ENCODE assay signal across 10 mouse cellular contexts in genomic region chr9:106308983-106309382, GRCm38 (mm10). TPM values are rescaled to one million over a fixed set of nuclear protein-coding genes. Genes with fewer than 3 reads are reported as not detected.
DNase-seq lines count a peak whose midpoint lies in the region; ATAC-seq and TF ChIP-seq lines count a peak whose summit lies in the region.
"Had no signal": no experiment of that assay in that cellular context is flagged by ENCODE, and none has a peak within 500 bp of the region (broad histone marks: within the 10 kb centered on the region; RNA-seq: fewer than 3 reads in every experiment).

No protein-coding gene starts in this region.

- peak overlapping the region; percentile 47; the same call in 1 of the 2 replicates for H3K9ac ChIP-seq in heart, embryonic 13.5 days
- H3K9ac ChIP-seq in lung, embryonic 16.5 days (ENCODE audit: low read length): peak overlapping the region; percentile 47
- no peak overlapping the region for H3K9ac ChIP-seq in intestine, embryonic 15.5 days

- DNase-seq in heart, postnatal 10 days: no peak
- no peak for DNase-seq in lung, adult 18-20 months
- DNase-seq in ovary, postnatal 14 days (ENCODE audit: low spot score): no peak
- no peak for DNase-seq in left cerebral cortex, adult 18-20 months (ENCODE audit: low spot score in 2 of 2)
- DNase-seq: adrenal gland, postnatal 10 days; cerebellum, adult 8-10 months had no signal

- H3K4me3 ChIP-seq in heart, embryonic 13.5 days: no peak overlapping the region
- H3K4me3 ChIP-seq in lung, embryonic 16.5 days (ENCODE audit: low read length): no peak overlapping the region
- no peak overlapping the region for H3K4me3 ChIP-seq in intestine, embryonic 15.5 days (replicated peaks)
- H3K4me3 ChIP-seq in small intestine, adult 2 months (ENCODE audit: low read depth, low read length): no peak overlapping the region

- no peak for ATAC-seq in heart, embryonic 13.5 days (ENCODE audit: extremely low read depth, insufficient number of reproducible peaks, low FRiP score, low TSS enrichment)
- no peak for ATAC-seq in lung, embryonic 16.5 days (ENCODE audit: low read depth)
- ATAC-seq in intestine, embryonic 15.5 days: no peak

- peaks cover 36% of the 10 kb centered on the region for H3K4me1 ChIP-seq in heart, embryonic 13.5 days
- H3K4me1 ChIP-seq in lung, embryonic 16.5 days (replicated peaks; ENCODE audit: control insufficient read depth, insufficient read depth, low read length): peaks cover 4% of the 10 kb centered on the region; the same call in 1 of the 2 replicates
- H3K4me1 ChIP-seq in intestine, embryonic 15.5 days (replicated peaks): peaks cover 8% of the 10 kb centered on the region; the same call in 1 of the 2 replicates
- peaks cover 2% of the 10 kb centered on the region; the same call in 1 of the 2 replicates for H3K4me1 ChIP-seq in small intestine, adult 2 months (ENCODE audit: control insufficient read depth, insufficient read depth, insufficient read length, low read length)

- peaks cover 20% of the 10 kb centered on the region for H3K36me3 ChIP-seq in heart, embryonic 13.5 days
- peaks cover 3% of the 10 kb centered on the region; the same call in 1 of the 2 replicates for H3K36me3 ChIP-seq in lung, embryonic 16.5 days (ENCODE audit: control insufficient read depth, insufficient read depth, low read length)
- H3K36me3 ChIP-seq in intestine, embryonic 15.5 days: no peaks in the 10 kb centered on the region
- H3K36me3 ChIP-seq in small intestine, adult 2 months (ENCODE audit: control insufficient read depth, insufficient read depth, low read length): no peaks in the 10 kb centered on the region; the same call in 1 of the 2 replicates

- no peak for TF ChIP-seq CTCF in small intestine, adult 2 months (IDR thresholded peaks at IDR 0.05; ENCODE audit: extremely low read depth, insufficient read length, insufficient replicate concordance, low read depth, low read length)

- 85% methylated on average over 5 of the region's 5 CpGs for WGBS in heart, embryonic 13.5 days
- WGBS in lung, embryonic 16.5 days: 84% methylated on average over 5 of the region's 5 CpGs
- 89% methylated on average over 5 of the region's 5 CpGs for WGBS in intestine, embryonic 15.5 days
- 88% methylated on average over 5 of the region's 5 CpGs for WGBS in small intestine, adult 2 months

- intact Hi-C loops in heart, postnatal 10 days (cut with DNase I): loop anchor here (5.0 kb wide), 1 partner anchor 168 kb away; the partner anchor contains the start of genes Parp3 and Rrp9

- H3K27me3 ChIP-seq in heart, embryonic 13.5 days (replicated peaks): no peaks in the 10 kb centered on the region
- H3K27me3 ChIP-seq in lung, embryonic 16.5 days (ENCODE audit: control insufficient read depth, insufficient read depth, low read depth, low read length): no peaks in the 10 kb centered on the region
- H3K27me3 ChIP-seq in intestine, embryonic 15.5 days (replicated peaks): no peaks in the 10 kb centered on the region
- no peaks in the 10 kb centered on the region for H3K27me3 ChIP-seq in small intestine, adult 2 months (ENCODE audit: control insufficient read depth, insufficient read depth, low read length)

- no peak overlapping the region for H3K4me2 ChIP-seq in heart, embryonic 13.5 days
- H3K4me2 ChIP-seq in lung, embryonic 16.5 days (ENCODE audit: low read depth, low read length): no peak overlapping the region
- no peak overlapping the region for H3K4me2 ChIP-seq in intestine, embryonic 15.5 days (replicated peaks)

- no peak for TF ChIP-seq POLR2A in small intestine, adult 2 months (IDR thresholded peaks at IDR 0.05; ENCODE audit: low read depth, low read length)

- H3K27ac ChIP-seq in heart, embryonic 13.5 days (replicated peaks): peak overlapping the region; percentile 32
- H3K27ac ChIP-seq in lung, embryonic 16.5 days (ENCODE audit: low read length): 0 out of 2 replicates have a peak overlapping the region, but pooled peaks have one; percentile 21
- peak overlapping the region; percentile 7; the same call in 1 of the 2 replicates for H3K27ac ChIP-seq in intestine, embryonic 15.5 days
- 0 out of 2 replicates have a peak overlapping the region, but pooled peaks have one; percentile 2 for H3K27ac ChIP-seq in small intestine, adult 2 months (ENCODE audit: insufficient read depth, low read depth, low read length)

- H3K9me3 ChIP-seq in heart, embryonic 13.5 days: no peaks in the 10 kb centered on the region
- H3K9me3 ChIP-seq in lung, embryonic 16.5 days (ENCODE audit: control insufficient read depth, low read length): no peaks in the 10 kb centered on the region
- H3K9me3 ChIP-seq in intestine, embryonic 15.5 days: no peaks in the 10 kb centered on the region

RNA-seq across cellular contexts. Expression of gene Poc1a, which starts 28.1 kb away (rescaled TPM):
- 26.4 and 29.9 TPM in 2 replicates for polyA plus RNA-seq in heart, embryonic 13.5 days (2015; fragmentation: Nextera tagmentation; extraction: Ambion mirVana)
- total RNA-seq in heart, postnatal 10 days (2021): 1 to 10 TPM; 6.4 to 7.2 TPM
- polyA plus RNA-seq in lung, embryonic 16.5 days (2015; fragmentation: Nextera tagmentation; extraction: Ambion mirVana): 32.3 and 32.4 TPM in 2 replicates
- 25.9 and 28.2 TPM in 2 replicates for polyA plus RNA-seq in intestine, embryonic 15.5 days (2015; fragmentation: Nextera tagmentation; extraction: Ambion mirVana)
- polyA plus RNA-seq in small intestine, adult 2 months (2012; rRNA removed): 6.5 and 14.9 TPM in 2 replicates
- 10 to 100 TPM; 14.8 to 16.1 TPM for total RNA-seq in left cerebral cortex, adult 18-20 months (2021)

RNA-seq across cellular contexts. Expression of gene Dusp7, which starts 59.4 kb away (rescaled TPM):
- polyA plus RNA-seq in heart, embryonic 13.5 days (2015; fragmentation: Nextera tagmentation; extraction: Ambion mirVana): 8.6 and 10.4 TPM in 2 replicates
- total RNA-seq in heart, postnatal 10 days (2021): 10 to 100 TPM; 47.0 to 47.1 TPM
- polyA plus RNA-seq in lung, embryonic 16.5 days (2015; fragmentation: Nextera tagmentation; extraction: Ambion mirVana): 12.9 and 13.7 TPM in 2 replicates
- 10.0 and 10.3 TPM in 2 replicates for polyA plus RNA-seq in intestine, embryonic 15.5 days (2015; fragmentation: Nextera tagmentation; extraction: Ambion mirVana)
- 15.9 and 20.0 TPM in 2 replicates for polyA plus RNA-seq in small intestine, adult 2 months (2012; rRNA removed)
- total RNA-seq in left cerebral cortex, adult 18-20 months (2021): 100 to 1,000 TPM; 106 to 111 TPM
